Mouse (Mus musculus) heart, postnatal 25 days (tissue): ENCODE measurements around the gene Timmdc1. TPM values are rescaled to one million over a fixed set of nuclear protein-coding genes. Genes with fewer than 3 reads are reported as not detected.

Experiments
- DNase-seq: peaks from one replicate; pipeline ENCODE4 v3.0.0; 2022; ENCODE audit warnings: low spot score
- intact Hi-C: fragments of 180-260 bp; cut with DNase I; formaldehyde crosslinking; loops from one replicate; pipeline ENCODE4 v1.15.1; 2025
- total RNA-seq, 2 experiments: library from RNA; stranded (reverse); gene quantifications; 2 replicates each; pipeline ENCODE4 v1.2.3; 2021

Timmdc1 gene
- total RNA-seq = 10 to 100 TPM; 70.7 to 75.8 TPM

- peak; percentile 93 for DNase-seq
- intact Hi-C loops = loop anchor here (2.0 kb wide), 1 partner anchor 28 kb away; the partner anchor contains the start of gene Poglut1
Measured at GRCm38 (mm10) chr16:38522129-38523084, at the start of gene Timmdc1. Timmdc1 (minus strand) TSS chr16:38522663.

- DNase-seq = no peak
- intact Hi-C loops = no loop called here
Measured at GRCm38 (mm10) chr16:38571481-38571880, 49.0 kb upstream of the Timmdc1 start.

- no peak for DNase-seq
- intact Hi-C loops = no loop called here
Measured at GRCm38 (mm10) chr16:38568192-38568591, 45.7 kb upstream of the Timmdc1 start.

- intact Hi-C loops = loop anchor here (5.0 kb wide), 1 partner anchor 49 kb away; no protein-coding TSS in a partner anchor
- no peak for DNase-seq
Measured at GRCm38 (mm10) chr16:38563516-38563915, 41.1 kb upstream of the Timmdc1 start.

GRCm38 (mm10) chr16:38562968-38563327 lies 40.5 kb upstream of the Timmdc1 start:
- DNase-seq = no peak
- intact Hi-C loops = loop anchor here (5.0 kb wide), 1 partner anchor 49 kb away; no protein-coding TSS in a partner anchor

- intact Hi-C loops = loop anchor here (5.0 kb wide), 1 partner anchor 50 kb away; no protein-coding TSS in a partner anchor
- peak; percentile 88 for DNase-seq
Measured at GRCm38 (mm10) chr16:38562131-38562967, 39.9 kb upstream of the Timmdc1 start.

GRCm38 (mm10) chr16:38558221-38558748 lies 35.8 kb upstream of the Timmdc1 start, which contains the start of gene Tmem39a:
Tmem39a (plus strand) TSS chr16:38558698.
- intact Hi-C loops = no loop called here
- no peak for DNase-seq

GRCm38 (mm10) chr16:38555988-38556387 lies 33.5 kb upstream of the Timmdc1 start:
- DNase-seq = no peak
- intact Hi-C loops = no loop called here

GRCm38 (mm10) chr16:38549479-38550396 lies 27.3 kb upstream of the Timmdc1 start, which contains the start of gene Poglut1:
Poglut1 (minus strand) TSS chr16:38550258.
- intact Hi-C loops = loop anchor here (2.0 kb wide), 1 partner anchor 27 kb away; the partner anchor contains the start of gene Timmdc1
- peak; percentile 65 for DNase-seq

GRCm38 (mm10) chr16:38548000-38548399 lies 25.5 kb upstream of the Timmdc1 start:
- intact Hi-C loops = no loop called here
- no peak for DNase-seq

- no peak for DNase-seq
- intact Hi-C loops = loop anchor here (5.0 to 10.0 kb wide), 2 partner anchors 186 to 518 kb away; no protein-coding TSS in a partner anchor
Measured at GRCm38 (mm10) chr16:38538716-38539380, 16.4 kb upstream of the Timmdc1 start.

- DNase-seq = peak; percentile 51
- intact Hi-C loops = loop anchor here (1.0 to 10.0 kb wide), 3 partner anchors 188 to 521 kb away; no protein-coding TSS in a partner anchor
Measured at GRCm38 (mm10) chr16:38536544-38537146, 14.2 kb upstream of the Timmdc1 start.

- intact Hi-C loops = no loop called here
- no peak for DNase-seq
Measured at GRCm38 (mm10) chr16:38526264-38526663, 3.8 kb upstream of the Timmdc1 start.

- intact Hi-C loops = no loop called here
- no peak for DNase-seq
Measured at GRCm38 (mm10) chr16:38521211-38521987, 1.1 kb downstream of the Timmdc1 start.

GRCm38 (mm10) chr16:38519140-38519539 lies 3.3 kb downstream of the Timmdc1 start:
- intact Hi-C loops = no loop called here
- DNase-seq = no peak

- intact Hi-C loops = no loop called here
- DNase-seq = no peak
Measured at GRCm38 (mm10) chr16:38510846-38511245, 11.6 kb downstream of the Timmdc1 start.
